Mouse (Mus musculus) limb, embryonic 10.5 days (tissue): ENCODE measurements at regions not wholly inside any gene's neighbourhood (a gene's known extent, or its start where the extent isn't known, plus 50 kb on each side); places are given as distances from the start of the nearest gene placed in this dataset.
A peak's percentile ranks its signal among the peaks of the same experiment; 100 is the strongest.

Experiments
- DNase-seq: peaks from one replicate; pipeline ENCODE4 v3.0.0-alpha.2; 2017; ENCODE audit warnings: low spot score
- H3K27ac ChIP-seq: fragments of 300-500 bp; sonication (generic); 2 replicates; pipeline ENCODE4 v1.5.1; 2016; ENCODE audit warnings: mild to moderate bottlenecking
- H3K27me3 ChIP-seq: fragments of 300-500 bp; sonication (generic); 2 replicates; pipeline ENCODE4 v1.6.1; 2016; ENCODE audit warnings: low read depth, mild to moderate bottlenecking; ENCODE audit not compliant: poor library complexity, severe bottlenecking
- H3K36me3 ChIP-seq: fragments of 300-500 bp; sonication (generic); 2 replicates; pipeline ENCODE4 v1.6.1; 2016; ENCODE audit warnings: mild to moderate bottlenecking, moderate library complexity
- H3K4me1 ChIP-seq: fragments of 300-500 bp; sonication (generic); 2 replicates; pipeline ENCODE4 v1.6.1; 2016
- H3K4me3 ChIP-seq: fragments of 300-500 bp; sonication (generic); 2 replicates; pipeline ENCODE4 v1.5.1; 2016; ENCODE audit warnings: mild to moderate bottlenecking, moderate library complexity
- H3K9me3 ChIP-seq: fragments of 300-500 bp; sonication (generic); replicated peaks from 2 replicates; pipeline ENCODE4 v1.6.1; 2016; ENCODE audit warnings: mild to moderate bottlenecking
- WGBS: fragments of 180-500 bp; shearing (Covaris S2); methylation state at CpG from one replicate; pipeline ENCODE4 v1.1.7; 2016; 5-methylcytosine and 5-hydroxymethylcytosine counted together

- no peak overlapping the region for H3K4me3 ChIP-seq
- peak overlapping the region; percentile 69 for H3K27ac ChIP-seq
- DNase-seq = no peak
- H3K9me3 ChIP-seq = no peaks in the 10 kb centered on the region
- no peaks in the 10 kb centered on the region for H3K27me3 ChIP-seq
- WGBS = 84% methylated on average over 8 of the region's 8 CpGs
- peaks cover 53% of the 10 kb centered on the region for H3K4me1 ChIP-seq
- no peaks in the 10 kb centered on the region for H3K36me3 ChIP-seq
Measured at GRCm38 (mm10) chr7:73614840-73615555, 73.4 kb upstream of the Chd2 start.

- 94% methylated on average over 4 of the region's 4 CpGs for WGBS
- Histone ChIP-seq H3K9me3 (no peaks in the 10 kb centered on the region), H3K36me3 (no peaks in the 10 kb centered on the region), H3K27ac (0 out of 2 replicates have a peak overlapping the region, but pooled peaks have one; percentile 69), H3K4me1 (peaks cover 53% of the 10 kb centered on the region), H3K4me3 (no peak overlapping the region), H3K27me3 (no peaks in the 10 kb centered on the region)
- DNase-seq = no peak
Measured at GRCm38 (mm10) chr7:73614341-73614740, 72.7 kb upstream of the Chd2 start.

GRCm38 (mm10) chr7:73612752-73613092 lies 71.1 kb upstream of the Chd2 start:
- WGBS = 67% methylated on average over 3 of the region's 3 CpGs
- no peaks in the 10 kb centered on the region for H3K9me3 ChIP-seq

GRCm38 (mm10) chr7:73611866-73612751 lies 70.5 kb upstream of the Chd2 start:
- DNase-seq = no peak
- H3K9me3 ChIP-seq = no peaks in the 10 kb centered on the region
- H3K27me3 ChIP-seq = no peaks in the 10 kb centered on the region
- peaks cover 60% of the 10 kb centered on the region for H3K4me1 ChIP-seq
- H3K36me3 ChIP-seq = no peaks in the 10 kb centered on the region
- H3K27ac ChIP-seq = peak overlapping the region; percentile 73; the same call in 1 of the 2 replicates
- H3K4me3 ChIP-seq = no peak overlapping the region
- WGBS = 88% methylated on average over 12 of the region's 12 CpGs

More at GRCm38 (mm10) chr7:73612752-73613092, 71.1 kb upstream of the Chd2 start:
- Histone ChIP-seq H3K4me1 (peaks cover 59% of the 10 kb centered on the region), H3K36me3 (no peaks in the 10 kb centered on the region), H3K4me3 (no peak overlapping the region), H3K27ac (peak overlapping the region; percentile 73), H3K27me3 (no peaks in the 10 kb centered on the region)
- no peak for DNase-seq

GRCm38 (mm10) chr7:73608804-73609275 lies 67.2 kb upstream of the Chd2 start:
- Histone ChIP-seq H3K27ac (peak overlapping the region; percentile 92), H3K27me3 (no peaks in the 10 kb centered on the region), H3K36me3 (no peaks in the 10 kb centered on the region), H3K4me3 (no peak overlapping the region), H3K4me1 (peaks cover 53% of the 10 kb centered on the region), H3K9me3 (no peaks in the 10 kb centered on the region)
- no peak for DNase-seq
- WGBS = 43% methylated on average over 5 of the region's 5 CpGs

- Histone ChIP-seq H3K4me1 (peaks cover 48% of the 10 kb centered on the region), H3K27ac (peak overlapping the region; percentile 92), H3K36me3 (no peaks in the 10 kb centered on the region), H3K27me3 (no peaks in the 10 kb centered on the region), H3K9me3 (no peaks in the 10 kb centered on the region), H3K4me3 (peak overlapping the region; percentile 46; the same call in 1 of the 2 replicates)
- DNase-seq = no peak
- WGBS = 48% methylated on average over 8 of the region's 8 CpGs
Measured at GRCm38 (mm10) chr7:73608070-73608803, 66.6 kb upstream of the Chd2 start.

GRCm38 (mm10) chr7:73607450-73608005 lies 65.9 kb upstream of the Chd2 start:
- H3K4me1 ChIP-seq = peaks cover 41% of the 10 kb centered on the region
- WGBS = 23% methylated on average over 11 of the region's 11 CpGs

GRCm38 (mm10) chr7:73606677-73607449 lies 65.2 kb upstream of the Chd2 start:
- H3K4me1 ChIP-seq = peaks cover 38% of the 10 kb centered on the region
- peak; percentile 95 for DNase-seq
- H3K4me3 ChIP-seq = peak overlapping the region; percentile 46
- 3% methylated on average over 30 of the region's 30 CpGs for WGBS
- H3K27ac ChIP-seq = peak overlapping the region; percentile 92
- H3K36me3 ChIP-seq = no peaks in the 10 kb centered on the region
- H3K9me3 ChIP-seq = no peaks in the 10 kb centered on the region
- no peaks in the 10 kb centered on the region for H3K27me3 ChIP-seq

More at GRCm38 (mm10) chr7:73607450-73608005, 65.9 kb upstream of the Chd2 start:
- Histone ChIP-seq H3K9me3 (no peaks in the 10 kb centered on the region), H3K4me3 (peak overlapping the region; percentile 46), H3K27ac (peak overlapping the region; percentile 92), H3K27me3 (no peaks in the 10 kb centered on the region), H3K36me3 (no peaks in the 10 kb centered on the region)
- no peak for DNase-seq

GRCm38 (mm10) chr7:73604597-73604996 lies 63.0 kb upstream of the Chd2 start:
- WGBS = 57% methylated on average over 2 of the region's 2 CpGs
- H3K27ac ChIP-seq = peak overlapping the region; percentile 21; the same call in 1 of the 2 replicates

GRCm38 (mm10) chr7:73602815-73603551 lies 61.4 kb upstream of the Chd2 start:
- Histone ChIP-seq H3K9me3 (0 out of 2 replicates have a peak, but pooled peaks cover 3% of the 10 kb centered on the region), H3K27ac (no peak overlapping the region), H3K4me3 (no peak overlapping the region), H3K36me3 (peaks cover 2% of the 10 kb centered on the region; the same call in 1 of the 2 replicates), H3K4me1 (peaks cover 27% of the 10 kb centered on the region), H3K27me3 (no peaks in the 10 kb centered on the region)
- 48% methylated on average over 4 of the region's 4 CpGs for WGBS
- no peak for DNase-seq

More at GRCm38 (mm10) chr7:73604597-73604996, 63.0 kb upstream of the Chd2 start:
- H3K4me3 ChIP-seq = no peak overlapping the region
- DNase-seq = no peak
- peaks cover 38% of the 10 kb centered on the region for H3K4me1 ChIP-seq
- peaks cover 2% of the 10 kb centered on the region; the same call in 1 of the 2 replicates for H3K36me3 ChIP-seq
- H3K9me3 ChIP-seq = 0 out of 2 replicates have a peak, but pooled peaks cover 3% of the 10 kb centered on the region
- no peaks in the 10 kb centered on the region for H3K27me3 ChIP-seq

- Histone ChIP-seq H3K27me3 (no peaks in the 10 kb centered on the region), H3K4me1 (peaks cover 28% of the 10 kb centered on the region), H3K9me3 (0 out of 2 replicates have a peak, but pooled peaks cover 3% of the 10 kb centered on the region), H3K27ac (no peak overlapping the region), H3K36me3 (peaks cover 2% of the 10 kb centered on the region; the same call in 1 of the 2 replicates), H3K4me3 (no peak overlapping the region)
- no peak for DNase-seq
- WGBS = 65% methylated on average over 2 of the region's 2 CpGs
Measured at GRCm38 (mm10) chr7:73601336-73601735, 59.7 kb upstream of the Chd2 start.
